Mouse (Mus musculus) spleen, postnatal 10 days (tissue): Measurements from ENCODE around the gene Angptl8.

ENCODE experiments used
- DNase-seq, 2 experiments: peaks; one replicate each; pipeline ENCODE4 v3.0.0; 2021 to 2022; ENCODE audit warnings: low spot score in 2 of 2

Angptl8 gene

GRCm38 (mm10) chr9:21816716-21817305, 18.5 kb upstream of the Angptl8 start:
- DNase-seq: no peak

- no peak for DNase-seq
Observed at GRCm38 (mm10) chr9:21818125-21818524, 17.2 kb upstream of the Angptl8 start.

GRCm38 (mm10) chr9:21818561-21818960, 16.7 kb upstream of the Angptl8 start:
- DNase-seq: no peak

GRCm38 (mm10) chr9:21819181-21819729, 16.1 kb upstream of the Angptl8 start:
- DNase-seq: no peak

GRCm38 (mm10) chr9:21820183-21820582, 15.1 kb upstream of the Angptl8 start:
- no peak for DNase-seq

- DNase-seq: no peak
Observed at GRCm38 (mm10) chr9:21822686-21823085, 12.6 kb upstream of the Angptl8 start.

GRCm38 (mm10) chr9:21823957-21824356, 11.4 kb upstream of the Angptl8 start:
- DNase-seq: no peak

- no peak for DNase-seq
Observed at GRCm38 (mm10) chr9:21824366-21824765, 10.9 kb upstream of the Angptl8 start.

- DNase-seq: no peak
Observed at GRCm38 (mm10) chr9:21829834-21830460, 5.4 kb upstream of the Angptl8 start.

GRCm38 (mm10) chr9:21830461-21830850, 4.9 kb upstream of the Angptl8 start:
- no peak for DNase-seq

- DNase-seq: no peak
Observed at GRCm38 (mm10) chr9:21830936-21831335, 4.4 kb upstream of the Angptl8 start.

- DNase-seq: no peak
Observed at GRCm38 (mm10) chr9:21831558-21832240, 3.6 kb upstream of the Angptl8 start.

GRCm38 (mm10) chr9:21837690-21838089, 2.4 kb downstream of the Angptl8 start:
- no peak for DNase-seq

GRCm38 (mm10) chr9:21840115-21840787, 4.9 kb downstream of the Angptl8 start:
- DNase-seq: peak; percentile 19 to 61

GRCm38 (mm10) chr9:21841340-21841739, 6.0 kb downstream of the Angptl8 start:
- no peak for DNase-seq

GRCm38 (mm10) chr9:21842391-21842790, 7.1 kb downstream of the Angptl8 start:
- DNase-seq: no peak

GRCm38 (mm10) chr9:21843086-21843485, 7.8 kb downstream of the Angptl8 start:
- no peak for DNase-seq

GRCm38 (mm10) chr9:21845381-21846080, 10.2 kb downstream of the Angptl8 start:
- DNase-seq: peak in 1 of 2 experiments; percentile 39

GRCm38 (mm10) chr9:21846755-21847341, 11.5 kb downstream of the Angptl8 start:
- DNase-seq: no peak

GRCm38 (mm10) chr9:21847425-21847824, 12.1 kb downstream of the Angptl8 start:
- no peak for DNase-seq

- DNase-seq: no peak
Observed at GRCm38 (mm10) chr9:21847926-21848325, 12.6 kb downstream of the Angptl8 start.
